Mouse (Mus musculus) adrenal gland, postnatal 25 days (tissue): ENCODE measurements at regions not wholly inside any gene's neighbourhood (a gene's known extent, or its start where the extent isn't known, plus 50 kb on each side); places are given as distances from the start of the nearest gene placed in this dataset.
A peak's percentile ranks its signal among the peaks of the same experiment; 100 is the strongest.

Source experiments
- DNase-seq: peaks from one replicate; pipeline ENCODE4 v3.0.0; 2021; ENCODE audit warnings: mixed read lengths

- no peak for DNase-seq
These were observed 59.9 kb upstream of the Ccdc80 start for GRCm38 (mm10) chr16:45033268-45033667.

GRCm38 (mm10) chr16:45034401-45034800 lies 58.8 kb upstream of the Ccdc80 start:
- no peak for DNase-seq

GRCm38 (mm10) chr16:45036806-45037520 lies 56.2 kb upstream of the Ccdc80 start:
- DNase-seq, result no peak

- peak; percentile 4 for DNase-seq
These were observed 55.7 kb upstream of the Ccdc80 start for GRCm38 (mm10) chr16:45037521-45037888.

DNA sequence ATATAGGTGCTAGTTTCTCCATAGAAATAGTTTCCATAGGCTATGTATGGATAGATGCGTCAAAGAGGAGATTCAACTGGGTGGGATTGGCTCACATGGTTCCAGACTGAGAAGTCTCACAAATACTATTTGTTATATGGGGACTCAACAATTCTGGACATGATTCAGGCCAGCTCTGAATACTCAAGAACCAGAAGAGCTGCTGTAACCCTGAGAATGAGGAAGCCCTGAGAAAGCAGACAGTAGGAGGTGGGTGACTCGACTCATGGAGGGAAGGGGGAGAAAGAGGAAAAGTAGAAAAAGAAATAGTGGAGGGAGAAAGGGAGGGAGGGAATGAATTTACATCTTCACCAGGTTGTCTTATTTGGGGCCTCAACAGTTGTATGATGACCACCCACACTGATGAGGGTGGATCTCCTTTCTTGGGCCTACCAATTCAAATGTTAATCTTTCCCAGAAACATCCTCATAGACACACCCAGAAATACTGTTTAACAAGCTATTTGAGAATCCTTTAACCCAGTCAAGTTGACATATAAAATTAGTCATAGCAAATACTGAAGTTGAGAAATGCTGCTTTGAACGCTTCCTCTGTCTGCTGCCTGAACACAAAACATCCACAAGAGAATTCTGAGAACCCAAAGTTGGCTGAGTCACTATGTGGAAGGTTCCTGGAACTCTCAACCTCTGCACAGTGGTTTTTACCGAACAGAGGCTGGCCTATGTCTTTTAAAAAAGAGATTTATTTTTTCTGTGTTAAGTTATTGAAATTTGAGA lies 54.8 kb upstream of the Ccdc80 start:
- DNase-seq, result no peak
